Mouse (Mus musculus) heart, adult 2 months (tissue): ENCODE measurements around the gene Klk10. TPM values are rescaled to one million over a fixed set of nuclear protein-coding genes. Genes with fewer than 3 reads are reported as not detected.

Source experiments
- DNase-seq, 2 experiments: peaks; one replicate each; pipeline ENCODE4 v3.0.0; 2021
- H3K27ac ChIP-seq: fragments of 200-600 bp; 2 replicates; pipeline ENCODE4 v1.8.1; 2022
- H3K27me3 ChIP-seq: fragments of 200-500 bp; 2 replicates; pipeline ENCODE4 v1.6.1; 2012; ENCODE audit warnings: mild to moderate bottlenecking, low read length, inconsistent platforms, mixed read lengths; ENCODE audit not compliant: control insufficient read depth, insufficient read depth
- H3K36me3 ChIP-seq: fragments of 200-500 bp; 2 replicates; pipeline ENCODE4 v1.6.1; 2012; ENCODE audit warnings: low read length, inconsistent platforms; ENCODE audit not compliant: control insufficient read depth, insufficient read depth
- H3K4me1 ChIP-seq: fragments of 200-500 bp; 2 replicates; pipeline ENCODE4 v1.6.1; 2011; ENCODE audit warnings: low read length; ENCODE audit not compliant: control insufficient read depth, insufficient read depth
- H3K4me3 ChIP-seq: fragments of 200-600 bp; 2 replicates; pipeline ENCODE4 v1.8.1; 2022
- H3K79me2 ChIP-seq: fragments of 200-500 bp; replicated peaks from 2 replicates; pipeline ENCODE4 v1.6.1; 2012; ENCODE audit warnings: mild to moderate bottlenecking, inconsistent platforms, low read length, moderate library complexity, mixed read lengths; ENCODE audit not compliant: control insufficient read depth, insufficient read depth
- H3K9ac ChIP-seq: fragments of 200-500 bp; 2 replicates; pipeline ENCODE4 v1.6.1; 2012; ENCODE audit warnings: low read depth, mild to moderate bottlenecking, control low read depth, inconsistent platforms, low read length, mixed read lengths
- CTCF ChIP-seq: fragments of 200-600 bp; IDR thresholded peaks from 2 replicates; pipeline ENCODE4 v1.8.1; 2022; ENCODE audit warnings: antibody characterized with exemption, mild to moderate bottlenecking, moderate library complexity
- EP300 ChIP-seq: fragments of 200-500 bp; IDR thresholded peaks from 2 replicates; pipeline ENCODE4 v1.6.1; 2011; ENCODE audit warnings: low read depth, low read length, control low read depth; ENCODE audit not compliant: insufficient read depth
- POLR2A ChIP-seq: fragments of 200-500 bp; IDR thresholded peaks from 2 replicates; pipeline ENCODE4 v1.6.1; 2011; ENCODE audit warnings: mild to moderate bottlenecking, low read depth, low read length, control low read depth; ENCODE audit not compliant: insufficient read depth
- WGBS: fragments of 180-500 bp; shearing (Covaris S2); methylation state at CpG from one replicate; pipeline ENCODE4 v1.1.7; 2018; 5-methylcytosine and 5-hydroxymethylcytosine counted together
- intact Hi-C: fragments of 180-260 bp; cut with DNase I; formaldehyde crosslinking; loops from one replicate; pipeline ENCODE4 v1.15.1; 2025
- polyA plus RNA-seq: library from polyadenylated mRNA; depleted of rRNA; stranded (reverse); fragments of >200 nt; gene quantifications from 2 replicates; pipeline ENCODE4 v1.2.3, GENCODE M21; 2012
- total RNA-seq, 2 experiments: library from RNA; stranded (reverse); gene quantifications; 2 replicates each; pipeline ENCODE4 v1.2.3; 2021

The Klk10 gene
- total and polyA plus RNA-seq, 3 experiments = 0.27 to 1.8 (median 0.65) TPM

DNA sequence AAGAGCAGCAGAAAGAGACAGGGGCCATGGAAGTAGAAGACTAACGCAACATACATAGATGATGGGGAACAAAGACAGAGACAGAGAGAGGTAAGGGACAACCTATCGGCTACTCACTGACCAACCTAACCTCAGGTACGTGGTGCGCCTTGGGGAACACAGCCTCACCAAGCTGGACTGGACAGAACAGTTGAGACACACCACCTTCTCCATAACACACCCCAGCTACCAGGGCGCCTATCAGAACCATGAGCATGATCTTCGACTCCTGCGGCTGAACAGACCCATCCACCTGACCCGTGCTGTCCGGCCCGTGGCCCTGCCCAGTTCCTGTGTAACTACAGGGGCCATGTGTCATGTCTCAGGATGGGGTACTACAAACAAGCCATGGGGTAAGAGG lies 10.1 kb upstream of the Klk10 start:
- no peak for TF ChIP-seq EP300
- TF ChIP-seq POLR2A = no peak
- no peak for TF ChIP-seq CTCF
- Histone ChIP-seq H3K9ac (no peak overlapping the region), H3K36me3 (no peaks in the 10 kb centered on the region), H3K27ac (no peak overlapping the region), H3K27me3 (no peaks in the 10 kb centered on the region), H3K79me2 (no peaks in the 10 kb centered on the region), H3K4me3 (no peak overlapping the region), H3K4me1 (no peaks in the 10 kb centered on the region)
- intact Hi-C loops = no loop called here
- DNase-seq = peak in 1 of 2 experiments; percentile 1
- WGBS = 90% methylated on average over 10 of the region's 10 CpGs

- TF ChIP-seq EP300 = no peak
- TF ChIP-seq POLR2A = no peak
- no peak for TF ChIP-seq CTCF
- Histone ChIP-seq H3K9ac (no peak overlapping the region), H3K79me2 (no peaks in the 10 kb centered on the region), H3K4me3 (no peak overlapping the region), H3K27ac (no peak overlapping the region), H3K36me3 (no peaks in the 10 kb centered on the region), H3K4me1 (no peaks in the 10 kb centered on the region), H3K27me3 (no peaks in the 10 kb centered on the region)
- WGBS = 94% methylated on average over 6 of the region's 6 CpGs
- intact Hi-C loops = no loop called here
- DNase-seq = peak in 1 of 2 experiments; percentile 0
Measured at GRCm38 (mm10) chr7:43771916-43772315, 8.9 kb upstream of the Klk10 start.

DNA sequence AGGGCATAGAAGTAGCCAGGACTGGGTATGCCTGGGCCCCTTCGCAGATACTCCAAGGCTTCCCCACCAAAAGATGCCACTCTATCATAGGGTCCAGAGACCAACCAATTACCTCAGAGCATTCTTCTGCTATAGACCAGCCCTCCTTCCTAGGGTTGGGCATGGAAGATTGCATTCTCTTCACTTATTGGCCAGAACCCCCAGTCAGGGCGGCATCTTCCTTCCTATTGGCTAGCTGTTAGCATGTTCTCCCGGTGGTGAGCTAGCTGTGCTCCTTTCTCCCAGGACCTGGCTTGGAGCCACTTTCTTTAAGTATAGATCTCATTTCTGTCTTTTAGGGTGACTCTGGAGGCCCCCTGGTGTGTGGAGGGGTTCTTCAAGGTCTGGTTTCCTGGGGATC lies 7.9 kb upstream of the Klk10 start:
- intact Hi-C loops = no loop called here
- H3K27ac ChIP-seq = no peak overlapping the region
- no peaks in the 10 kb centered on the region for H3K79me2 ChIP-seq
- H3K36me3 ChIP-seq = no peaks in the 10 kb centered on the region
- H3K9ac ChIP-seq = no peak overlapping the region
- TF ChIP-seq CTCF (no peak), POLR2A (no peak), EP300 (no peak)
- 63% methylated on average over 3 of the region's 3 CpGs for WGBS
- no peaks in the 10 kb centered on the region for H3K4me1 ChIP-seq
- no peaks in the 10 kb centered on the region for H3K27me3 ChIP-seq
- DNase-seq = peak in 1 of 2 experiments; percentile 0
- no peak overlapping the region for H3K4me3 ChIP-seq

DNA sequence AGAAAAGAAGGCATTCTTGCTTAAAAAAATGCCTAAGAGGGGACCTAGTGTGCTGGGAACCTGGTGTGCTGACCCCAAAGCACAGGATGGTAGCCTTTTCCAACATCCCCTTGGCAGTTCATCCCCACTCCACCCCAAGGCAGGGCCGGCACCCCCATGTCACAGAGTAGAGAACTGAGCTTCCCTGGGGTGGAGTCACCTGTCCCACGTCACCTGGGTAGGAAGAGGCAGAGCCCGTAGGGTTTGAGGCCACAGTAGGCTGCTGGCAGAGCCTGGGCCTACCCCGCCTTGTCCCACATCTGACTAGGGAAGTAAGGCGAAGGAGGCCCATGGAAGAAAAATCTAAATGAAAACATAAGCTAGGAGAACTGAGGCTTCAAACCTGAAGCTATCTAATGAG lies 6.5 kb upstream of the Klk10 start, which contains the start of gene Klk11:
Klk11 (plus strand) TSS at position 241 of the 400 bp plus-strand sequence.
- intact Hi-C loops = no loop called here
- 92% methylated on average over 5 of the region's 5 CpGs for whole genome bisulfite sequencing
- Histone ChIP-seq H3K4me1 (no peaks in the 10 kb centered on the region), H3K4me3 (no peak within 1 kb of the TSS), H3K27me3 (no peaks in the 10 kb centered on the region), H3K36me3 (no peaks in the 10 kb centered on the region), H3K27ac (no peak within 1 kb of the TSS), H3K9ac (no peak within 1 kb of the TSS), H3K79me2 (no peaks in the 10 kb centered on the region)
- no peak for DNase-seq
- TF ChIP-seq CTCF (no peak), EP300 (no peak), POLR2A (no peak)

DNA sequence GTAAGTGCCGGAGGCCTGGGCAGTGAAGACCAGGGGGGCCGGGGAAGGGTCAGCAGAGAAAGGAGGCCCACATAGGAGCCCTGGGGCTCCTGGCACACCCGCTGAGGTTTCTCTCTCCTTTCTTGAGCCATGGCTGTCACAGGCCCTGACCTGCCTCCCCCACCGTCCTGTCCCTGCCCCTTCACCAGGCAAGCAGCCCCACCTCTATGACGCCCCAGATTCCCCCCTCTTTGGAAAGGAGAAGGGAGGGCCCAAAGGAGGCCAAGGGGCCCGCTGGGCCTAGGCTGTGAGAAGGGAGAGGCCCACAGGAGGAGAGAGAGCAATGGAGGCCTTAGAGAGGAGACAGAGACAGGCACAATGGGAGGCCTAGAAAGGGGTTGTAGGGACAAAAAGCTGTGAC lies 6.0 kb upstream of the Klk10 start:
- Histone ChIP-seq H3K36me3 (no peaks in the 10 kb centered on the region), H3K9ac (no peak overlapping the region), H3K79me2 (no peaks in the 10 kb centered on the region), H3K4me1 (no peaks in the 10 kb centered on the region), H3K27me3 (no peaks in the 10 kb centered on the region), H3K27ac (no peak overlapping the region), H3K4me3 (no peak overlapping the region)
- 72% methylated on average over 6 of the region's 6 CpGs for WGBS
- intact Hi-C loops = no loop called here
- peak in 1 of 2 experiments; percentile 1 for DNase-seq
- no peak for TF ChIP-seq POLR2A
- no peak for TF ChIP-seq EP300
- TF ChIP-seq CTCF = no peak

- Histone ChIP-seq H3K79me2 (no peaks in the 10 kb centered on the region), H3K9ac (no peak overlapping the region), H3K4me3 (no peak overlapping the region), H3K27me3 (no peaks in the 10 kb centered on the region), H3K27ac (no peak overlapping the region), H3K4me1 (0 out of 2 replicates have a peak, but pooled peaks cover 2% of the 10 kb centered on the region), H3K36me3 (no peaks in the 10 kb centered on the region)
- intact Hi-C loops = no loop called here
- peak in 1 of 2 experiments; percentile 1 for DNase-seq
- no peak for TF ChIP-seq CTCF
- TF ChIP-seq POLR2A = no peak
- no peak for TF ChIP-seq EP300
- WGBS = 60% methylated on average over 7 of the region's 7 CpGs
Measured at GRCm38 (mm10) chr7:43775311-43776057, 5.4 kb upstream of the Klk10 start.
